Mouse (Mus musculus) forebrain, embryonic 13.5 days (tissue): ENCODE data around the gene Gm13277. TPM values are rescaled to one million over a fixed set of nuclear protein-coding genes. Genes with fewer than 3 reads are reported as not detected.
"Not testable (repeated sequence)": the region's sequence is repeated elsewhere in the genome, so short reads cannot be mapped to it uniquely, and the experiment has no call there.

ENCODE experiments used
- ATAC-seq: fragments of 200-750 bp; cut with Nextera tagmentation; 2 replicates; pipeline ENCODE4 v1.8.0; 2017
- H3K27ac ChIP-seq: fragments of 300-500 bp; sonication (generic); 2 replicates; pipeline ENCODE4 v1.5.1; 2015; ENCODE audit warnings: inconsistent platforms, mild to moderate bottlenecking, moderate library complexity
- H3K27me3 ChIP-seq: fragments of 300-500 bp; sonication (generic); 2 replicates; pipeline ENCODE4 v1.6.1; 2015; ENCODE audit warnings: mild to moderate bottlenecking, inconsistent platforms
- H3K36me3 ChIP-seq: fragments of 300-500 bp; sonication (generic); 2 replicates; pipeline ENCODE4 v1.6.1; 2015; ENCODE audit warnings: mild to moderate bottlenecking, inconsistent platforms; ENCODE audit not compliant: poor library complexity, severe bottlenecking
- H3K4me1 ChIP-seq: fragments of 300-500 bp; sonication (generic); 2 replicates; pipeline ENCODE4 v1.6.1; 2015; ENCODE audit warnings: inconsistent platforms
- H3K4me2 ChIP-seq: fragments of 300-500 bp; sonication (generic); 2 replicates; pipeline ENCODE4 v1.6.1; 2015; ENCODE audit warnings: inconsistent platforms, mild to moderate bottlenecking, moderate library complexity
- H3K4me3 ChIP-seq: fragments of 300-500 bp; sonication (generic); 2 replicates; pipeline ENCODE4 v1.5.1; 2015; ENCODE audit warnings: mild to moderate bottlenecking, inconsistent platforms
- H3K9ac ChIP-seq: fragments of 300-500 bp; sonication (generic); 2 replicates; pipeline ENCODE4 v1.6.1; 2015; ENCODE audit warnings: mild to moderate bottlenecking, inconsistent platforms
- H3K9me3 ChIP-seq: fragments of 300-500 bp; sonication (generic); replicated peaks from 2 replicates; pipeline ENCODE4 v1.6.1; 2016; ENCODE audit warnings: inconsistent platforms
- whole genome bisulfite sequencing: fragments of 180-500 bp; shearing (Covaris S2); methylation state at CpG from one replicate; pipeline ENCODE4 v1.1.7; 2015; 5-methylcytosine and 5-hydroxymethylcytosine counted together
- polyA plus RNA-seq: library from polyadenylated mRNA; unstranded; fragments of >200 nt; fragmentation: Nextera tagmentation; extraction: Ambion mirVana; gene quantifications from 2 replicates; pipeline ENCODE4 v1.2.1, GENCODE M21; 2015

The Gm13277 gene
- polyA plus RNA-seq, 1 experiment from 2014 or later, result not detected

DNA sequence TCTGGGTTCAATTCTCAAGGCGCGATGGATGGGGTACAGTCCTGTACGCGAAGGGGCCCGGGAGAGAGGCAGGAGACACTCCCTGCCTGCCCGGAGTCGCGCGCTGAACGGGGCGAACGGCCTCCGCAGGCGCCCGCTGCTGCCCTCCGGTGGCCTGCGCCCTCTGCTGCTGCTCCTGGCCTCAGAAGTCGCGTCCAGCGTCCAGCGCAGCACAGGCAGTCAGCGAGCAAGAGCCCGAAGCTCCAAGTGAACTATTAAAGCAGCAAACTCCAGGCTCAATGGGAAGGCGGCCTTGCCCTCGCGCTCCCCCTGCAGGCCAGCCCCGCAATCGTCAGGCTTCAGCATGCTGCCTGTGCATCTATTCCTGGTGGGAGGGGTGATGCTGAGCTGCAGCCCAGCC, 28.0 kb upstream of the Gm13277 start:
- H3K4me2 ChIP-seq, result peak overlapping the region; percentile 69
- peak overlapping the region; percentile 40 for H3K4me3 ChIP-seq
- H3K36me3 ChIP-seq, H3K27me3 ChIP-seq, ATAC-seq, H3K4me1 ChIP-seq, H3K9me3 ChIP-seq, H3K27ac ChIP-seq: not testable (repeated sequence)
- peak overlapping the region; percentile 48; the same call in 1 of the 2 replicates for H3K9ac ChIP-seq
- under 1% methylated on average over 23 of the region's 28 CpGs for WGBS

DNA sequence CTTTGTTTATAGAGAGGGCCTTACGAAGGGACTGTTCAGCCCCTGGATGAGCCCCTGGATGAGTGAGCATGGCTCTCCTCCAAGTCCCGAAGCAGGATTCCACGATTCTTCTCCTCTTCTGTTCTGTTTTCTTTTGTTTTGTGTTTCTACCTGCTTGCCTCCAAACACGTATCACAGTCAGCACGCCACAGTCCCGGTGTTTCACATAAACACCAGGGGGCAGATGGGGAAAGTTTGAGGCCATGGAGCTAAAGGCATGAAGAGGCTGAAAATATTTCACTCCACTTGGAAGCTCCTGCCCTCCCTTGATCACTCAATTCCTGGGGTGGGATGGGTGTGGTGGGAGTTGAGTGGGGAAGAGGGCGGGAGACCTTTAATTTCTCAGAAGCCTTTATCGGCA, 26.7 kb upstream of the Gm13277 start:
- H3K36me3 ChIP-seq, H3K9ac ChIP-seq, H3K27me3 ChIP-seq, H3K4me1 ChIP-seq, H3K9me3 ChIP-seq, H3K27ac ChIP-seq, H3K4me2 ChIP-seq, H3K4me3 ChIP-seq, ATAC-seq: not testable (repeated sequence)
- 67% methylated on average over 6 of the region's 8 CpGs for WGBS

DNA sequence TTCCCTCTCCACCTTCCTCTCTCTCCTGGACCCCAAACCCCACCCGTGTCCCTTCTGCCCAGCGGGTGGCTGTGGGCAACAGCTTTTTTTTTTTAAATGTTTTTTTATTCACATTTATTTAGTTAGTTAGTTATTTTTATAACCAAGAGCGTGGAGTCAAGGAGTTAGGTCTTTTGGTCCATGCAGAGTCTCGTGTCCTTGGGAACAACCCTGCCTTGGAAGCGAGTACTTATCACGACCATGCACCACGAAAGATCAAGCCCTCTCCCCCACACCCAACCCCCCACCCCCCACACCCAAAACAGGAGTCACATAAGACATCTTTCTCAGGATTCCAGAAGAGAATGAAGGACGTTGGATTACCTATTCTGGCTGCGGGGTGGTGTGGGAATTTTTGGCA, 26.1 kb upstream of the Gm13277 start:
- H3K27ac ChIP-seq, H3K9ac ChIP-seq, ATAC-seq, H3K36me3 ChIP-seq, H3K4me2 ChIP-seq, H3K4me3 ChIP-seq, H3K27me3 ChIP-seq, H3K9me3 ChIP-seq, H3K4me1 ChIP-seq: not testable (repeated sequence)
- WGBS, result 62% methylated on average over 9 of the region's 9 CpGs

DNA sequence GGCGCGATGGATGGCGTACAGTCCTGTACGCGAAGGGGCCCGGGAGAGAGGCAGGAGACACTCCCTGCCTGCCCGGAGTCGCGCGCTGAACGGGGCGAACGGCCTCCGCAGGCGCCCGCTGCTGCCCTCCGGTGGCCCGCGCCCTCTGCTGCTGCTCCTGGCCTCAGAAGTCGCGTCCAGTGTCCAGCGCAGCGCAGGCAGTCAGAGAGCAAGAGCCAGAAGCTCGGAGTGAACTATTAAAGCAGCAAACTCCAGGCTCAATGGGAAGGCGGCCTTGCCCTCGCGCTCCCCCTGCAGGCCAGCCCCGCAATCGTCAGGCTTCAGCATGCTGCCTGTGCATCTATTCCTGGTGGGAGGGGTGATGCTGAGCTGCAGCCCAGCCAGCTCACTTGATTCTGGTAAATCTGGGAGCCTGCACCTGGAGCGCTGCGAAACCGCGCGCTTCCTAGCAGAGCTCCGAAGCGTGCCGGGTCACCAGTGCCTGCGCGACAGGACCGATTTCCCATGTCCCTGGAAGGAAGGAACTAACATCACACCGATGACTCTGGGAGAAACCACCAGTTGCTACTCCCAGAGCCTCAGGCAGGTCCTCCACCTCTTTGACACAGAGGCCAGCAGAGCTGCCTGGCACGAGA, 24.9 kb upstream of the Gm13277 start:
- Histone ChIP-seq H3K4me3 (peak overlapping the region; percentile 40), H3K4me2 (peak overlapping the region; percentile 63), H3K9ac (0 out of 2 replicates have a peak overlapping the region, but pooled peaks have one; percentile 51)
- not testable (repeated sequence) for ATAC-seq, H3K36me3 ChIP-seq, H3K4me1 ChIP-seq, H3K27me3 ChIP-seq, H3K27ac ChIP-seq, H3K9me3 ChIP-seq
- WGBS, result 3% methylated on average over 25 of the region's 42 CpGs

DNA sequence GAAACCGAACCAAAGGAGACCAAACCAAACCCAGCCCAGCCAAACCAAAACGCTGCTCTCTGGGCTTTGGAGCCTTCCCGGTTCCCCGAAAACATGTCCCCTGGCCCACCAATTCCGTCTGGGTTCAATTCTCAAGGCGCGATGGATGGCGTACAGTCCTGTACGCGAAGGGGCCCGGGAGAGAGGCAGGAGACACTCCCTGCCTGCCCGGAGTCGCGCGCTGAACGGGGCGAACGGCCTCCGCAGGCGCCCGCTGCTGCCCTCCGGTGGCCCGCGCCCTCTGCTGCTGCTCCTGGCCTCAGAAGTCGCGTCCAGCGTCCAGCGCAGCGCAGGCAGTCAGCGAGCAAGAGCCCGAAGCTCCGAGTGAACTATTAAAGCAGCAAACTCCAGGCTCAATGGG, 14.9 kb upstream of the Gm13277 start, which contains the start of gene Gm13290:
Gm13290 (plus strand) TSS at position 301 of the 400 bp plus-strand sequence.
- not testable (repeated sequence) for H3K27ac ChIP-seq
- no CpG with 5 or more reads among the region's 32 CpGs for WGBS

DNA sequence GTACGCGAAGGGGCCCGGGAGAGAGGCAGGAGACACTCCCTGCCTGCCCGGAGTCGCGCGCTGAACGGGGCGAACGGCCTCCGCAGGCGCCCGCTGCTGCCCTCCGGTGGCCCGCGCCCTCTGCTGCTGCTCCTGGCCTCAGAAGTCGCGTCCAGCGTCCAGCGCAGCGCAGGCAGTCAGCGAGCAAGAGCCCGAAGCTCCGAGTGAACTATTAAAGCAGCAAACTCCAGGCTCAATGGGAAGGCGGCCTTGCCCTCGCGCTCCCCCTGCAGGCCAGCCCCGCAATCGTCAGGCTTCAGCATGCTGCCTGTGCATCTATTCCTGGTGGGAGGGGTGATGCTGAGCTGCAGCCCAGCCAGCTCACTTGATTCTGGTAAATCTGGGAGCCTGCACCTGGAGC, 11.8 kb upstream of the Gm13277 start, which contains the start of gene Gm13289:
Gm13289 (plus strand) TSS at position 301 of the 400 bp plus-strand sequence.
- H3K9ac ChIP-seq, ATAC-seq, H3K4me1 ChIP-seq, H3K4me2 ChIP-seq, H3K36me3 ChIP-seq, H3K27me3 ChIP-seq, H3K4me3 ChIP-seq, H3K27ac ChIP-seq, H3K9me3 ChIP-seq: not testable (repeated sequence)
- WGBS, result no CpG with 5 or more reads among the region's 29 CpGs

More for the DNA sequence above, 14.9 kb upstream of the Gm13277 start, which contains the start of gene Gm13290:
- not testable (repeated sequence) for H3K36me3 ChIP-seq, H3K27me3 ChIP-seq, H3K4me2 ChIP-seq, H3K9me3 ChIP-seq, H3K4me3 ChIP-seq, H3K9ac ChIP-seq, ATAC-seq, H3K4me1 ChIP-seq

DNA sequence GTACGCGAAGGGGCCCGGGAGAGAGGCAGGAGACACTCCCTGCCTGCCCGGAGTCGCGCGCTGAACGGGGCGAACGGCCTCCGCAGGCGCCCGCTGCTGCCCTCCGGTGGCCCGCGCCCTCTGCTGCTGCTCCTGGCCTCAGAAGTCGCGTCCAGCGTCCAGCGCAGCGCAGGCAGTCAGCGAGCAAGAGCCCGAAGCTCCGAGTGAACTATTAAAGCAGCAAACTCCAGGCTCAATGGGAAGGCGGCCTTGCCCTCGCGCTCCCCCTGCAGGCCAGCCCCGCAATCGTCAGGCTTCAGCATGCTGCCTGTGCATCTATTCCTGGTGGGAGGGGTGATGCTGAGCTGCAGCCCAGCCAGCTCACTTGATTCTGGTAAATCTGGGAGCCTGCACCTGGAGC, 8.9 kb upstream of the Gm13277 start, which contains the start of gene Gm13272:
Gm13272 (plus strand) TSS at position 301 of the 400 bp plus-strand sequence.
- ATAC-seq, H3K9ac ChIP-seq, H3K9me3 ChIP-seq, H3K4me1 ChIP-seq, H3K27me3 ChIP-seq, H3K36me3 ChIP-seq, H3K4me2 ChIP-seq, H3K27ac ChIP-seq, H3K4me3 ChIP-seq: not testable (repeated sequence)
- WGBS, result no CpG with 5 or more reads among the region's 29 CpGs

DNA sequence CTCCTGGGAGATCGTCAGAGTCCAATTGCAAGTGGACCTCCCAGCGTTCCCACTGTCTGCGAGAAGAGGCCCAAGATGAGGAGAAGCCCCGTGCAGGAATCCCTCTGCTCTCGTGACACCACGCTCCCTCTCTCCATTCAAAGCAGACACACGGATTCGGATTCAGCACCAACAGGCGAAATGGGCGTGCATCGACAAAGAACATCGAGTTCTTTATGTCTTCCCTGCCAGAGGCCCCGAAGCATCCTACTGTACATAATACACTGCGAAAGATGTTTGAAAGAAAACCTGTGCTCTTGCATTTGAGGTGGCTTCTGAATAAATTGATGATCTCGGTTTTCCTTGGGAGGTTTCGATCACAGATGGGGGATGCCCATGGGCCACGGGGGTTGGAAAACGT, 8.1 kb upstream of the Gm13277 start:
- H3K4me2 ChIP-seq, H3K27me3 ChIP-seq, ATAC-seq, H3K36me3 ChIP-seq, H3K4me3 ChIP-seq, H3K9me3 ChIP-seq, H3K4me1 ChIP-seq, H3K27ac ChIP-seq, H3K9ac ChIP-seq: not testable (repeated sequence)
- 51% methylated on average over 15 of the region's 18 CpGs for WGBS

DNA sequence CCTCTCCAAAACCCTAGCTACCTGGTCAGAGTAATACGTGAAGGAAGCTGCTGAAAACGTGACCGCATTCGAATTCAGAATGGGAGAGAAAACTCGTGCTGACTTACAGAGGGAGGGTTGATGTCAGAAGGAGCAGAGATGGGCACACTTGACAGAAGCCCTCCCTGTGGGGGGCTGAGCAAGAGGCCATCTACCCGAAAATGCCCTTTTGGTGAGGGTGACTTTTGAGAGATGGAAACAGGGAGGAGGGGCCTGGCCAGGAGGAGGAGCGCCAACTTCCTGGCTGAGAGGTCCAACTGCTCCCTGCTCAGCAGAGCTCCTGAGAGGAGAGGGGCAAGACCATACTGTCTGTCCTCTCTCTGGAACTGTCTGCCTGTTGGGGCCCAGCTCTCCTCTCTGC, 6.6 kb upstream of the Gm13277 start, which contains the start of gene Ifnz:
Ifnz (plus strand) TSS at position 301 of the 400 bp plus-strand sequence.
- ATAC-seq, H3K27ac ChIP-seq, H3K9ac ChIP-seq, H3K4me1 ChIP-seq, H3K27me3 ChIP-seq, H3K9me3 ChIP-seq, H3K4me3 ChIP-seq, H3K36me3 ChIP-seq: not testable (repeated sequence)
- H3K4me2 ChIP-seq, result peak within 1 kb of the TSS; percentile 46
- WGBS, result 26% methylated on average over 5 of the region's 7 CpGs

DNA sequence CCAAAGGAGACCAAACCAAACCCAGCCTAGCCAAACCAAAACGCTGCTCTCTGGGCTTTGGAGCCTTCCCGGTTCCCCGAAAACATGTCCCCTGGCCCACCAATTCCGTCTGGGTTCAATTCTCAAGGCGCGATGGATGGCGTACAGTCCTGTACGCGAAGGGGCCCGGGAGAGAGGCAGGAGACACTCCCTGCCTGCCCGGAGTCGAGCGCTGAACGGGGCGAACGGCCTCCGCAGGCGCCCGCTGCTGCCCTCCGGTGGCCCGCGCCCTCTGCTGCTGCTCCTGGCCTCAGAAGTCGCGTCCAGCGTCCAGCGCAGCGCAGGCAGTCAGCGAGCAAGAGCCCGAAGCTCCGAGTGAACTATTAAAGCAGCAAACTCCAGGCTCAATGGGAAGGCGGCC, 6.1 kb upstream of the Gm13277 start:
- not testable (repeated sequence) for H3K4me3 ChIP-seq, H3K4me1 ChIP-seq, H3K9me3 ChIP-seq, H3K36me3 ChIP-seq, ATAC-seq, H3K9ac ChIP-seq, H3K27me3 ChIP-seq, H3K27ac ChIP-seq
- peak overlapping the region; percentile 46 for H3K4me2 ChIP-seq
- WGBS, result 0% methylated on average over 5 of the region's 31 CpGs

DNA sequence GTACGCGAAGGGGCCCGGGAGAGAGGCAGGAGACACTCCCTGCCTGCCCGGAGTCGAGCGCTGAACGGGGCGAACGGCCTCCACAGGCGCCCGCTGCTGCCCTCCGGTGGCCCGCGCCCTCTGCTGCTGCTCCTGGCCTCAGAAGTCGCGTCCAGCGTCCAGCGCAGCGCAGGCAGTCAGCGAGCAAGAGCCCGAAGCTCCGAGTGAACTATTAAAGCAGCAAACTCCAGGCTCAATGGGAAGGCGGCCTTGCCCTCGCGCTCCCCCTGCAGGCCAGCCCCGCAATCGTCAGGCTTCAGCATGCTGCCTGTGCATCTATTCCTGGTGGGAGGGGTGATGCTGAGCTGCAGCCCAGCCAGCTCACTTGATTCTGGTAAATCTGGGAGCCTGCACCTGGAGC, 3.0 kb upstream of the Gm13277 start, which contains the start of gene Gm13276:
Gm13276 (plus strand) TSS at position 301 of the 400 bp plus-strand sequence.
- not testable (repeated sequence) for ATAC-seq, H3K27ac ChIP-seq, H3K4me2 ChIP-seq, H3K36me3 ChIP-seq, H3K27me3 ChIP-seq, H3K4me1 ChIP-seq, H3K9me3 ChIP-seq, H3K9ac ChIP-seq, H3K4me3 ChIP-seq
- WGBS, result no CpG with 5 or more reads among the region's 27 CpGs

DNA sequence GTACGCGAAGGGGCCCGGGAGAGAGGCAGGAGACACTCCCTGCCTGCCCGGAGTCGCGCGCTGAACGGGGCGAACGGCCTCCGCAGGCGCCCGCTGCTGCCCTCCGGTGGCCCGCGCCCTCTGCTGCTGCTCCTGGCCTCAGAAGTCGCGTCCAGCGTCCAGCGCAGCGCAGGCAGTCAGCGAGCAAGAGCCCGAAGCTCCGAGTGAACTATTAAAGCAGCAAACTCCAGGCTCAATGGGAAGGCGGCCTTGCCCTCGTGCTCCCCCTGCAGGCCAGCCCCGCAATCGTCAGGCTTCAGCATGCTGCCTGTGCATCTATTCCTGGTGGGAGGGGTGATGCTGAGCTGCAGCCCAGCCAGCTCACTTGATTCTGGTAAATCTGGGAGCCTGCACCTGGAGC, 2.8 kb downstream of the Gm13277 start, which contains the start of gene Gm13278:
Gm13278 (plus strand) TSS at position 301 of the 400 bp plus-strand sequence.
- H3K9ac ChIP-seq, H3K9me3 ChIP-seq, H3K36me3 ChIP-seq, ATAC-seq, H3K4me2 ChIP-seq, H3K27ac ChIP-seq, H3K4me1 ChIP-seq, H3K27me3 ChIP-seq, H3K4me3 ChIP-seq: not testable (repeated sequence)
- WGBS, result no CpG with 5 or more reads among the region's 28 CpGs
